Mouse (Mus musculus): ENCODE measurements around the gene Gm34302.
"Not testable (repeated sequence)": the region's sequence is repeated elsewhere in the genome, so short reads cannot be mapped to it uniquely, and the experiment has no call there.

The Gm34302 gene

DNA sequence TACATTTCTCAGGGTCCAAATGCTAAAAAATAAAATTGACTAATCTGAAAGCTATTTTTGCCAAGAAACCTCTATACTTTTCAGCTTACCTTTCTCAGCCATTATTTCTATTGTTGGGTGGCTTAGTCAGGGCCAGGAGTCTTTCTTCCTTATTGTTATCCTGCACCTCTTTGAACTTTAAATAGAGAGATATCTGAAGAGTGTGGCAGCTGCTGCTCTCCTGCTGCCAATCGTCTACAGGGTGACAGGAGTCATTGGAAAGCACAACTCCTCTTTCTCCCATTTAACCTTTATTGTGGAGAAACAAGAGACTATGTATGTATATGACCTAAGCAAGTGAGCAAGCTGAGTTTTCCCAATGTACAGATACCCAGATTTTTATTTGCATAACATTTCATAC lies at the start of gene Gm34302:
Gm34302 (minus strand) TSS at position 154 of the 400 bp plus-strand sequence.
- DNase-seq (ENCODE audit: low spot score), result no peak

DNA sequence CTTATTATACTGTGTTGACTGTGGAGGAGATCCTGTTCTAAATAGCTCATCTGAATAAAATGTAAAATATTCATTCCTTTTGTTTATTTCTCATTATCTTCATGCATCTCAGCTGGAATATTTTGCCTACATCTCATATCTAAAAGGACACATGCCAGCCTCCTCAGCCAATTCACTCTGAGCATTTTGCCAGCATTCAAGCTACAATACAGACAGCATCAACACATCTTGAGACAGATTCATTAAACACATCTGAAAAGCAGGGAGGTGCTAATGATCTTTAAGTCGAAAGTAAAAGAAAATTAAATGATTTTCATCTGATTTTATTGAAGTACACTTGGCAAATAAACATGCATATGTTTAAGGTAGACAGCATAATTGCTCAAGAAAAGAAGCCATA lies 48.2 kb upstream of the Gm34302 start:
- DNase-seq (ENCODE audit: low spot score), result no peak

DNA sequence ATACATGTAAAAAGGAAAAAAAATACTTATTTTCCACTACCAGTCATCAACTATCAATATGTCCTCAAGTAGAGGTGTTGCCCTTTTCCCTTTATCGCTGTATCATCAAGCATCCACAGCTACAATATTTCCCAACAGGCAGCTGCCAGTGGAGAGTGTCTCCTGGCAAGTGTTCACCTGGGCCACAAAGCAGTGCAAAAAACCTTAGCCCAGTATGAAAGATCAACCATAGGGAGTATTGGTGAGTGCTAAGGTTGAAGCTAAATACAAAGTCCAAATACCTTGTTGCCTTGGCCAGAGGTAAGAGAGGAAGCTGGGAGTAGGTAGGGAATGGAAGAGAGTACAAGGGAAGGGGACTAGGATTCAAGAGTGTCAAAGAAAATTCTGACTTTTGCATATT lies 34.0 kb upstream of the Gm34302 start:
- DNase-seq (ENCODE audit: low spot score), result no peak

DNA sequence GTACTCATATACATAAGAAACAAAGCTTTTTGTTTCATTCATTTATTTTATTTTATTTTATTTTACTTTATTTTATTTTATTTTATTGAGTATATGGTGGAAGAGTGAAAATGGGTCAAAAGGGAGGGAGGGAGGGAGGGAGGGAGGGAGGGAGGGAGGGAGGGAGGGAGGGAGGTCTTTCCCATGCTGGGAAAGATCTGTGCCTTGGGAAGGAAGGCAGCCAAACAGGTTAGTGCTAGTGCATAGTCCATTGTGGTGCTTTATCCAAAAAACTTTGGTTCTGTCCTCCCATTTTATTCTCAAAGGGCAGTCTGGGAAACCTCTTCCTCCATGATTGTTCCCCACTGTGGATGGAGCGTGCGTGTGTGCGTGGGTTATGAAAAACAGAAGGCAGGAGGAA lies 32.6 kb upstream of the Gm34302 start:
- DNase-seq (ENCODE audit: low spot score), result not testable (repeated sequence)

DNA sequence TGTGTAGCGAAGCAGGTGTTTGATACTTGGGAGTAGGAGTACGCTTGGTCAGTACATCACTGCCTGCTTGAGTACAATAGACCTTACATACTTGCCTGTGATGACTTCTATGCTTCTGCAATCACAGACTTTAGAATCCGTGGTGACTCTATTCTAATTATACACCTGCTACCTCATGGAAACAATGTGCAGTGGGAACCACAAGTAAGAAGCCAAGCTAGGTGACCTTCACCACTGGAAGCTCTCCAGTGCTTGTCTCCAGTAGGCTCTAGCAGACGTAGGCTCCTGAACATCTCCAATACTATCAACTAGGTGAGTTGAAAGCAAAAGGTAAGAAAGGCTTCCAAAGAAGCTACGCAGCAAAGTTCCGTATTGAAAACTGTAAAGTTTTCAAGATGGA lies 27.6 kb upstream of the Gm34302 start:
- no peak for DNase-seq (ENCODE audit: low spot score)

DNA sequence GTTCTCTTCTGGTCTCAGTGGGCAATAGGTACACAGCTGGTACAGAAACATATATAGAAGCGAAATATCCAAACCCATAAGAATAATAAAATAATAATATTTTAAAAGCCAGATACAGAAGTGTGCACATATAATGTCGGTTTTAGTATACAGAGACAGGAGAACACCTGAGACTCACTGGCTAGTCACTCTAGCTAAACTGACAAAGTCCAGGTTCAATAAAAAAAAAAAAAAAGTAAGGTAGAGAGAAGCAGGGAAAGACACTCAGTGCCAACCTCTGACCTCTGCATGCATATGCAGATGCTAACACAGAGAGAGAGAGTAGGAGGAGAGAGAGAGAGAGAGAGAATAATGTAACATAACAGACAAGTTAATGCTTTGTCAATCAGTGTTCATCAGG lies 25.8 kb upstream of the Gm34302 start:
- DNase-seq (ENCODE audit: low spot score), result no peak

DNA sequence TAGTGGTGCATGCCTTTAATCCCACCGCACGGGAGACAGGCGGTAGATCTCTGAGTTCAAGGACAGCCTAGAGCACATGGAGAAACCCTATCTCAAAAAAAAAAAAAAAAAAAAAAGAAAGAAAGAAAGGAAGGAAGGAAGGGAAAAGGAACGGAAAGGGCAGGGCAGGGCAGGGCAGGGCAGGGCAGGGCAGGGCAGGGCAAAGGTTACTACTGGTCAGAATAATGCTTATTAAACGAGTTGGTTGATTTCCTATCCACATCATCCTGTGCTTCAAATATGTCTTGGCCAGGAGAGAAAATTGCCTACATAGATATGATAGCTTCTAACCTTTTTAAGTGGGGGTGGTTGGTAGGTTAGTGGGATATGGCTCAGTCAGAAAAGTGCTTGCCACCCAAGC lies 25.2 kb upstream of the Gm34302 start:
- DNase-seq (ENCODE audit: low spot score), result no peak

DNA sequence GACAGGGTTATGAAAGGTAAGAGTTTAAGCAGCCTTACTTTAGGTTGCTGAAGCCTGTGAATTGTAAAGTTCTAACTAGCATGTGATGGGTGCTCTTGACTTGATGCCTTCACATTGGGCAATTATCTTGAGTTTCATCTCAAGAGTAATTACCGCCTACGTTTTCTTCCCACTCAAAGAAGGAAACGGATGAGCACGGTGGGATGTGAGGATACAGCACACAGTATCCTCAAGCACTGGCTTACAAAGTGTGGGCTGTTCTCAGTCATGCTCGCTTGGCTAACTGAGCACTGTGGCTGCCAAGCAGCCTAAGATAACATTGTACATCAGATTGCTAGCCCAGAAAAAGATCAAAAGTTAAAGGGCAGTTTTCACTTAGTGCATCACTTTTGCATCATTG lies 20.8 kb upstream of the Gm34302 start:
- DNase-seq (ENCODE audit: low spot score), result no peak

DNA sequence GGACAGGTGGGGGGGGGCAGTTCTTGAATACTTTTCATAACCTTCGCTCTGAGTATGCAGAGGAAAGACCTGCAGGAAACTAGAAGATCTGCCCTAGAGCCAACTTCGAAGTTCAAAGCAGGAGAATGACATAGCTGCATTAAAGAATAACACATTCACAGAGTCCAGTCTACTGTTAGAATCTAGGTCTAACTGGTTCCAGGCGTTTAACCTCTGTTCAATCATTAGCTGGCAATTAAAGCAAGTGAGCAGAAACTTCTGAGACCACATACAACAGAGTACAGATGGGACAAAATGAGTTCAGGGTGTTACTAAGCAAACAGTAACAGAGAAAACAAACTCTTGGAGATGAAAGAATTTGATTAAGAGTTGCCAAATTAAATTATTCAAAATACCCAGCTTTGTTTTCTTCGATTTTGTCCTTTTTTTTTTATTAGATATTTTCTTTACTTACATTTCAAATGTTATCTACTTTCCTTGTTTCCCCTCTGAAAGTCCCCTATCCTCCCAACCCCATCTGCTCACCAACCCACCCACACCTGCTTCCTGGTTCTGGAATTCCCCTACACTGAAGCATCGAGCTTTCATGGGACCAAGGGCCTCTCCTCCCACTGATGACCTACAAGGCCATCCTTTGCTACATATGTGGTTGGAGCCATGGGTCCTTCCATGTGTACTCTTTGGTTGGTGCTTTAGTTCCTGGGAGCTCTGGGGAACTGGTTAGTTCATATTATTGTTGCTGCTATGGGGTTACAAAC lies 11.1 kb upstream of the Gm34302 start:
- no peak for DNase-seq (ENCODE audit: low spot score)

DNA sequence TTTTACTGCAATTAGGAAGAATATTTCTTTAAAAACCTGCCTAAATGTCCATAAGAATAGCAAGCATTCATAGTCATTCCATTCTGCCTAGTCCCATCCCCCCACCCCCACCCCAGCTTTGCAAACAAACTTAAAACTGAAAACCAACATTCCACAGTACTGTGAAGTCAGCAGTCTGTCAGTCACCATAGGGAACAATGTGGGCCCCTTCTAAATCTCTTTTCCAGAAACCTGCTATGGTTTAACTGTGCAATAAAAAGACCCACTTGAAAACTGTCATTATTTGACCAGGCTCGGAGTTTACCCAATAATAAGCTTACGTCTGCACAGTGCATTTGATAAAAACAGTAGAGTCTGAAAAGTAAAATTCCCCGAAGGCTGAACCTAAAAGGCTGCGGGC lies 9.9 kb upstream of the Gm34302 start:
- DNase-seq (ENCODE audit: low spot score), result no peak

DNA sequence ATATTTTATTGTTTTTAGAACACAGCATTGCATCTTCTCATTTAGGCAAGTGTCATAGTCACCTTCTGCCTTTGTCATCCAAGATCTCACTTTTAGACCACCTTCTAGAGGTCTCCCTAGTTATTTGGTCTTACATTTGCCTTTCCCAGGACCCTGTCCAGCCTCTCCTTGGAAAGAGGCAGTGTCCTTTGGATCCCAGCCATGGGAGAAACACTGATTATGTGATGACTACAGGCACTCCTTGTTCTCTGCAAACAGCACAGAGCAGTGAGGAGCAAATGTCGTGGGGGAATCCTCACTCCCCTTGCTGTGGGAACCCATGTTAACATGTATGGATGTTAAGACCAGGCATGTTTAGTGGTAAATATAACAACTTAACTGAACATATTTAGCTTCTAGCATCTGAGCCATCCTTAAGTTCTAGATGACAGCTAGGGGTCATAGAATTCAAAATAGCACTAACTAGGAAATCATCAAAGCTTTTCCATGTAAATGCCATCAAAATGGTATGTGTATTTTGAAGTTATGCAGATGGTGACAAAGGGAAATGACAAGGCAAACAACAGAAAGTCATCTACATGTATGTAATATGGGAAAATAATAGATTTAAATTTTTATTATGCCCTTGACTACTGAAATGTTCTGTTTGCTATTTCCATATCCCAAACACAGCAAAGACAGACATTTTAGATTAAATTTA lies 43.1 kb downstream of the Gm34302 start:
- DNase-seq (ENCODE audit: low spot score), result no peak

DNA sequence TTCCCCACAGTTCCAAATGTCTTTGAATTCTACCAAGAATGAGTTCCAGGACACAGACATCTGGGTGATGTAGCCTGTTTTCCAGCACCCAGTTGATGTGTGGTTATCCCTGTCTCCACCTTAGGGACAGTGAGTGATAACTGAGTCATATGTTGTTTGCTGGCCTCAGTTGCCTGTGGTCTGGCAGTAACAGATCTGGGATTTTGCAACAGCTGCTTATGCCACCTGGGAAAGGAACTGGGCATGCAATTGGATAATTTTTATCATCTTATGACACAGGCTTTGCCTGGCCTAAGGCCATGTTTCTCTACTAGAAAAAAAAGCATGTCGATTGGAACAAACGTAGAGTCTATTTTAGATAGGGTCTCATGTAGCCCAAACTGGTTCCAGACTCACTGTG lies 43.9 kb downstream of the Gm34302 start:
- no peak for DNase-seq (ENCODE audit: low spot score)

DNA sequence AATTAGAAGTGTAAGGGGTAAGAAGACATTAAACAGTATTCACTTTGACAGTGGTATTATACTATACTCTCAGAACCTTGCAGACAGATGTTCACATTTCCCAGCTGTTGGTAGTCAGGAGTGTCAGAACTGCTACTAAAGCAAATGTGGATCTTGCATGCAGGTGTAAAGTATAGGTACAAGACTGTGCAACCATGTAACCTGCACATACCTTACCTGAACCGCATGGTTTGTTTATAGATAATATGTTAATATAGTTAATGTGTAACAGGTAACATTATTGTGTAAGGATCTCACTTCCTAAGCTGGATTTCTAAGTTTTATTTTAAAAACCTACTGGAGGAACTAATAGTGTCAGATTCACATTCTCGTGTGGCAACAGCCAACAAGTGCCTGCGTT lies 44.8 kb downstream of the Gm34302 start:
- DNase-seq (ENCODE audit: low spot score), result no peak

Data from spleen, adult 12 weeks (tissue).